Mouse (Mus musculus) monocyte, adult 59 days (primary cell): Measurements from ENCODE around the gene H2-M11. TPM values are rescaled to one million over a fixed set of nuclear protein-coding genes. Genes with fewer than 3 reads are reported as not detected.

ENCODE experiments used
- total RNA-seq, 2 experiments: library from RNA; stranded (reverse); gene quantifications; one replicate each; pipeline ENCODE4 v1.2.4; 2023

The H2-M11 gene
- not detected for total RNA-seq

GRCm38 (mm10) chr17:36546775-36547174, at the start of gene H2-M11:
Gene H2-M11 (plus strand): TSS chr17:36547075.

Other genes with a start within 250 kb of the H2-M11 start
- gene H2-M10.1, start 220.9 kb upstream of the H2-M11 start, total RNA-seq: not detected
- gene H2-M10.3, start 178.7 kb upstream of the H2-M11 start, total RNA-seq: not detected
- gene H2-M10.4, start 84.7 kb upstream of the H2-M11 start, total RNA-seq: not detected
- gene H2-M9, start 95.6 kb downstream of the H2-M11 start, total RNA-seq: not detected
- gene H2-M1, start 125.1 kb downstream of the H2-M11 start, total RNA-seq: not detected
- gene H2-M10.5, start 225.8 kb downstream of the H2-M11 start, total RNA-seq: not detected